Mouse (Mus musculus) intestine, embryonic 14.5 days (tissue): ENCODE data around the gene Ccdc88c. TPM values are rescaled to one million over a fixed set of nuclear protein-coding genes. Genes with fewer than 3 reads are reported as not detected.

ENCODE experiments used
- ATAC-seq: fragments of 200-750 bp; cut with Nextera tagmentation; replicated peaks from 2 replicates; pipeline ENCODE4 v1.8.0; 2017; ENCODE audit warnings: low read depth, moderate number of reproducible peaks, moderate TSS enrichment, moderate library complexity; ENCODE audit not compliant: low FRiP score, low TSS enrichment
- DNase-seq: peaks from one replicate; pipeline ENCODE4 v3.0.0-alpha.2; 2018; ENCODE audit warnings: low spot score
- H3K27ac ChIP-seq: fragments of 300-500 bp; sonication (generic); 2 replicates; pipeline ENCODE4 v1.5.1; 2014; ENCODE audit warnings: low read depth, mild to moderate bottlenecking, control low read depth
- H3K27me3 ChIP-seq: fragments of 300-500 bp; sonication (generic); replicated peaks from 2 replicates; pipeline ENCODE4 v1.6.1; 2014; ENCODE audit warnings: low read length, control low read depth; ENCODE audit not compliant: control insufficient read depth, insufficient read depth
- H3K36me3 ChIP-seq: fragments of 300-500 bp; sonication (generic); 2 replicates; pipeline ENCODE4 v1.6.1; 2014; ENCODE audit warnings: low read length, control low read depth; ENCODE audit not compliant: control insufficient read depth, insufficient read depth
- H3K4me1 ChIP-seq: fragments of 300-500 bp; sonication (generic); replicated peaks from 2 replicates; pipeline ENCODE4 v1.6.1; 2014; ENCODE audit warnings: low read length, control low read depth, mixed read lengths; ENCODE audit not compliant: control insufficient read depth, insufficient read depth
- H3K4me2 ChIP-seq: fragments of 300-500 bp; sonication (generic); 2 replicates; pipeline ENCODE4 v1.6.1; 2014; ENCODE audit warnings: low read length
- H3K4me3 ChIP-seq: fragments of 300-500 bp; sonication (generic); 2 replicates; pipeline ENCODE4 v1.5.1; 2014; ENCODE audit warnings: low read depth, low read length, control low read depth, mixed read lengths
- H3K9ac ChIP-seq: fragments of 300-500 bp; sonication (generic); 2 replicates; pipeline ENCODE4 v1.6.1; 2014; ENCODE audit warnings: mild to moderate bottlenecking, low read length
- H3K9me3 ChIP-seq: fragments of 300-500 bp; sonication (generic); 2 replicates; pipeline ENCODE4 v1.6.1; 2016; ENCODE audit warnings: low read length, control low read depth; ENCODE audit not compliant: control insufficient read depth
- WGBS: fragments of 180-500 bp; shearing (Covaris S2); extraction: QIAGEN DNeasy Blood & Tissue Kit; methylation state at CpG from one replicate; pipeline ENCODE4 v1.1.7; 2014; 5-methylcytosine and 5-hydroxymethylcytosine counted together
- polyA plus RNA-seq: library from polyadenylated mRNA; unstranded; fragments of >200 nt; fragmentation: Nextera tagmentation; extraction: Ambion mirVana; gene quantifications from 2 replicates; pipeline ENCODE4 v1.2.1, GENCODE M21; 2014

Ccdc88c gene
- polyA plus RNA-seq, 1 experiment from 2014 or later, result 15.2 TPM

DNA sequence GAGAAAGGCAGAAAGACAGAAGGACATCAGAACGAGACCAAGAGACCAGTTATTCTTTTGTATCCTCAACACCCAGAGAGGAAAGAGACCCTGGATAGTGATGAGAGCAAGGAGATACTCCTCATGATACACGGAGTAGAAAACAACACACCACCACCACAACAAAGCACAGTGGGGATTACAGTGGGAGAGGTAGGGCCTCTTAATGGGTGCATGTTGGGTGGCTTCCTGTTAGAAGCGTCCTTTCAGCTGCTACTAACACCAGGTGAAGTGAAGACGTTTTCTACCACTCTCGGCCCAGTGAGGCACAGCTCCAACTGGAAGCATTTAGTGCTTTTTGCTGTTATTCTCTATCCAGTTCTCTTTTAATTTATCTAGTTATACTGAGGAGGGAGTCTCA lies 122.0 kb downstream of the Ccdc88c start:
- Histone ChIP-seq H3K9me3 (no peaks in the 10 kb centered on the region), H3K4me3 (no peak overlapping the region), H3K36me3 (no peaks in the 10 kb centered on the region), H3K27ac (no peak overlapping the region), H3K27me3 (peaks cover 22% of the 10 kb centered on the region), H3K4me1 (0 out of 2 replicates have a peak, but pooled peaks cover 4% of the 10 kb centered on the region), H3K4me2 (no peak overlapping the region), H3K9ac (no peak overlapping the region)
- ATAC-seq, result no peak
- 87% methylated on average over 5 of the region's 5 CpGs for WGBS
- no peak for DNase-seq

DNA sequence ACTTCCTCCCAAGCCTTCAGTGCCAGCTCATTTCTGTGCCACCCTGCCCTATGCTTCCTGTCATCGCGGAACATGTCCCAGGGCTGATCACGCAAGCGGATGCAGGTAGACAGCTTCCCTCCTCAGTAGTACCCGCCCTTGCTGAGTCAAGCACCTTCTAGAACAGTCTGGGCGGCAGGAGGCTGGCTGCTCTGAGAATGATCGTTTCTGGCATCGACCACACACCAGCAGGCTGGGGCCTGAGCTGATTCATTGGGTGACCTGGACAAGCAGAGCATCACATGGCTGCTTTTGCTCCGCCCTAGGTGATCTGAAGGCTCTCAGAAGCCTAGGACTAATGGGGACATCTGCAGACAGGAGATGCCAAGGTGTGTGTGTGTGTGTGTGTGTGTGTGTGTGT lies 125.1 kb downstream of the Ccdc88c start:
- Histone ChIP-seq H3K4me2 (no peak overlapping the region), H3K9me3 (no peaks in the 10 kb centered on the region), H3K9ac (no peak overlapping the region), H3K27ac (no peak overlapping the region), H3K4me3 (no peak overlapping the region), H3K4me1 (0 out of 2 replicates have a peak, but pooled peaks cover 6% of the 10 kb centered on the region), H3K36me3 (no peaks in the 10 kb centered on the region), H3K27me3 (peaks cover 44% of the 10 kb centered on the region)
- WGBS, result 84% methylated on average over 9 of the region's 9 CpGs
- ATAC-seq (no peak), DNase-seq (no peak)

DNA sequence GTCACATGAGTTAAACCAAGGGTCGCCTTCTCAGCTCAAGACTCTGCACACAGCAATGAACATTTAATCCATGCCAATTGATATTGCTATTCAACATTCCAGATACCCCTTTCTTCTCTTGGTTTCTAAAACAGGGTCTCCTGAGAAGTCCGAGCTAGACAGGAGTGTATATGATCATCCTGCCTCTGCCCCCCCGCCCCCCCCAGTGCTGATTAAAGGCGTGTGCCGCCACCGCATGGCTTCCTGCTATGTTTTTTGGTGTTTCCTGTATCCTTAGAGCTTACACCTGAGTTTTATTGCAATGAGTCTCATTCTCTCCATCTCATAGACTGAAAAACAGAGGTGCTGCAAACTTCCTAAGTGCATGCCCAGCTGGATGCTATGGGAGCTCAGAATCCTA lies 127.5 kb downstream of the Ccdc88c start:
- 69% methylated on average over 6 of the region's 6 CpGs for WGBS
- no peak overlapping the region for H3K27ac ChIP-seq
- H3K4me2 ChIP-seq, result no peak overlapping the region
- no peak for DNase-seq
- peaks cover 49% of the 10 kb centered on the region for H3K27me3 ChIP-seq
- H3K4me1 ChIP-seq, result peaks cover 5% of the 10 kb centered on the region; the same call in 1 of the 2 replicates
- H3K36me3 ChIP-seq, result no peaks in the 10 kb centered on the region
- no peak for ATAC-seq
- H3K9me3 ChIP-seq, result no peaks in the 10 kb centered on the region
- no peak overlapping the region for H3K4me3 ChIP-seq
- no peak overlapping the region for H3K9ac ChIP-seq

DNA sequence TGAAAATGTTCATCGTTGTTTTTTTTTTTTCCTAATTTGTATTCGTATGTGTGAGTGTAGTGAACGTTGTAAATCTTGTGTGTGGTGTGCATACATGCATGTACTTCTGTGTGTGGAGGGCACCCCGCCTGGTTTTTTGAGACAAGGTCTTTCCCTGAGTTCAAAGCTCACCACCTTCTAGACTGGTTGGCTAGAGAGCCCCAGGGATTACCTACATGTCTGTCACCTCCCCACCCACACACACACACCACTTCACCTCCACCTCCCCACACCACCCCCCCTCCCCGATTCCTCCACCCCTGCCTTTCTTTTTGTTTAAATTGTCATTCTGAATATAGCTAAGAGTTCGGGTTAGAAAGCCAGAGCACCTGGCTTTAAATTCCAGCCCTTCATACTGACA lies 128.0 kb downstream of the Ccdc88c start:
- H3K4me2 ChIP-seq, result no peak overlapping the region
- H3K9me3 ChIP-seq, result no peaks in the 10 kb centered on the region
- peaks cover 5% of the 10 kb centered on the region; the same call in 1 of the 2 replicates for H3K4me1 ChIP-seq
- WGBS, result 65% methylated on average over 6 of the region's 6 CpGs
- H3K27ac ChIP-seq, result no peak overlapping the region
- no peak for ATAC-seq
- no peak overlapping the region for H3K9ac ChIP-seq
- no peak for DNase-seq
- no peaks in the 10 kb centered on the region for H3K36me3 ChIP-seq
- peaks cover 49% of the 10 kb centered on the region for H3K27me3 ChIP-seq
- no peak overlapping the region for H3K4me3 ChIP-seq

DNA sequence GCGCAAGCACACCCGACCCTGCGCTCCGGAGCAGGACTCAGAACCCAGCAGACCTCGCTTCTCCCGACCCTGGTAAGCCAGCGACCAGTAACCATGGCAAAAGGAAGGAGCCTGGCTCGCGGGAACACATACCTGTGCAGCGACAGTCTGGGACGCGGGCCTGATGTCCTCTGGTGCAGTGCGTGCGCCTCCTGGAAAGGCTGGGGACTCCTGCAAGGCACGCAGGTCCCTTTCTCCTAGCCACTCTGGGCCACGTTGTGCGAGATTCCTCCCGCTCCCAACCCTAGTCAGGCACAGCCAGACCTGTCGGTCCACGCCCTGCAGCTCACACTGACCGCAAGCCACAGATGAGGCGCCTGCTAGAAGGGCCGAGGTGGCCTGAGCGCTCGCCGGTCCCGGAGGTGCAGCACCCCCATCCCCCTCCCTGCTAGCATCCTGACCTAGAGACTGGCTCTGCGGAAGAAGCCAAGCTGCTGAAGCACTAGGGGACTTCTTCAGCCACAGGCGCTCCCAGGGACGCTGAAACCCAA lies 129.7 kb downstream of the Ccdc88c start:
- Histone ChIP-seq H3K36me3 (no peaks in the 10 kb centered on the region), H3K9me3 (no peaks in the 10 kb centered on the region), H3K9ac (no peak overlapping the region), H3K4me3 (peak overlapping the region; percentile 24), H3K4me1 (peaks cover 5% of the 10 kb centered on the region; the same call in 1 of the 2 replicates), H3K27me3 (peaks cover 49% of the 10 kb centered on the region), H3K4me2 (peak overlapping the region; percentile 49), H3K27ac (no peak overlapping the region)
- 0 out of 2 replicates have a peak, but pooled peaks have one; percentile 32 for ATAC-seq
- under 1% methylated on average over 29 of the region's 30 CpGs for WGBS
- peak; percentile 66 for DNase-seq

DNA sequence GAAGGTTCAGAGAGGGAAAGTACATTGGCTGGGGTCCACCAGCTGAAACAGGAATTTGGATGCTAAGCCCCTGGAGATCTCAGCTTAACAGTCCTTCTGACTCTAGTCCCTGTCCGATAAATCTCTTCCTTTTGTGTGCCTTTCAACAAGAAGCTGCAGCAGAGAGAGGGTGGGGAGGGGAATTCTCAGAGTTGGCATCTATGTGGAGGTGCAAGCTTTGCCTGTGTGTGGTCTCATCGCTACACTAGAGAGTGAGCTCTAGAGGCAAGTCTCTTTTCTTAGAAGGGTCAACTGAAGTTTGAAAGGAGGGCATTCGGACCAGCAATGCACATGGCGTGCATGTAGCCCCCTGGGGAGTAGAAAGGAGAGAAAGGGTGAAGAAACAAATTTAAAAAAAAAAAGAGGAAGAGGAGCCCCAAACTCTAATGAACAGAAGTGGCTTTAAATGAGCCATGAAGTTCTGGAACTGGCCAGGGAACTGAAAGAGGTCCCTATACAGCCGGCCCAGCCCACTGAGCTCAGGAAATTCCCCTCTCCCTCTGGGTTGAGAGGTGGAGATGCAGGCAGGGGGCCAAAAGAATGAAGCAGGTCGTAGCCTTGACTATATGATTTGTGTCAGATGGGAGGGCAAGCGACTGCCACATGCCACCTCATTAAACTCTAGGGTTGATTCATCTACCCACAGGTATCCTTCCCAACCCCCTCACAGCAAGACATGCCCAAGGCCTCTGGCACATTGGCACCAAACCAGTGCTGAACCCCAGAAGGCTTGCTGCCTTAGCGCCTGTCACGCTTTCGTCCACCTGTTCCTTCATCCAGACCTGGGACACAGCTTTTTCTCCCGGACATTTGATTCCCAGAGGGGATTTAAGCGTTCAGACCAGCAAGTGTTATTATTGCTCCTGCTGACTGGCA lies 130.9 kb downstream of the Ccdc88c start:
- DNase-seq (no peak), ATAC-seq (no peak)
- H3K9me3 ChIP-seq, result no peaks in the 10 kb centered on the region
- H3K9ac ChIP-seq, result no peak overlapping the region
- WGBS, result 30% methylated on average over 12 of the region's 12 CpGs
- H3K27ac ChIP-seq, result no peak overlapping the region
- peaks cover 5% of the 10 kb centered on the region; the same call in 1 of the 2 replicates for H3K4me1 ChIP-seq
- peaks cover 48% of the 10 kb centered on the region for H3K27me3 ChIP-seq
- no peak overlapping the region for H3K4me2 ChIP-seq
- no peak overlapping the region for H3K4me3 ChIP-seq
- H3K36me3 ChIP-seq, result no peaks in the 10 kb centered on the region

DNA sequence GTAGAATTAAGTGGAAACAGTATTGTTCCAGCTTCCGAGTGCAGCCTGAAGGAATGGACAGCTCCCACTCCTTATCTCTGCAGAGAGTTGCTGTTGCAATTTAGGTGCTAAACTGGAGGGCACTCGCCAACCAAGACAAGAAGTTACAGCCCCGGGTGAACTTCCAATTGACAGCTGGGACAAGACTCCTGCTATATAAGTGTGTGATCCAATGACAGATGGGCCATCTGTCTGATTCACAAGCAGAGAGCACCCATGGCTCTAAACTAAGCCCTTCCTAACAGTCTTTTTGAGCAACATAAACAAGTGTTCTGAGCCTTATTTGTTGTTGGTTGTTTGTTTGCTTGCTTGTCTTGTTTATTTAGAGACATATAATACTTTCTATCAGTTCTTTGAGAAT lies 132.2 kb downstream of the Ccdc88c start:
- Histone ChIP-seq H3K27ac (no peak overlapping the region), H3K4me3 (no peak overlapping the region), H3K36me3 (no peaks in the 10 kb centered on the region), H3K27me3 (peaks cover 46% of the 10 kb centered on the region), H3K4me1 (peaks cover 5% of the 10 kb centered on the region; the same call in 1 of the 2 replicates), H3K9ac (no peak overlapping the region), H3K4me2 (no peak overlapping the region), H3K9me3 (no peaks in the 10 kb centered on the region)
- 22% methylated on average over 3 of the region's 3 CpGs for WGBS
- ATAC-seq (no peak), DNase-seq (no peak)

DNA sequence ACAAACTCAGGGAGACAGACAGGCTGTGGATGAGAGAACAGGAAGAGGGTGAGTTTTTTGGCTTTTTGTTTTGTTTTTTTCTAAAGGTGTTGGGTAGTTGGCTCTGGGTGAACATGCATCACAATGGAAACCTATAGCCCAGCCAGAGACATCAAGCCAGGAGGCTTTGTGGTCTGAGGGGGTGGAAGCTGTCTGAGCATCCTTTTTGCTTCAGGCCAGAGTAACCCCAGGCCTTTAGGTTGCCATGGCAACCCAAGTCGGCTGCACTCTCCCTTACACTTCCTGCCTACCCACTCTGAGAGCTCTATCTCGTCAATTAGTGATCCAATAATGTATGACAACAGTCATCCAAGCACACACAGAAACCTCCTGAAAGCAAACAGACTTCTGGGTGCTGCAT lies 133.4 kb downstream of the Ccdc88c start:
- no peak overlapping the region for H3K4me2 ChIP-seq
- no peak overlapping the region for H3K9ac ChIP-seq
- H3K27ac ChIP-seq, result no peak overlapping the region
- H3K4me3 ChIP-seq, result no peak overlapping the region
- peaks cover 40% of the 10 kb centered on the region for H3K27me3 ChIP-seq
- peaks cover 5% of the 10 kb centered on the region; the same call in 1 of the 2 replicates for H3K4me1 ChIP-seq
- ATAC-seq, result no peak
- H3K9me3 ChIP-seq, result no peaks in the 10 kb centered on the region
- WGBS, result 3% methylated on average over 2 of the region's 2 CpGs
- no peak for DNase-seq
- H3K36me3 ChIP-seq, result no peaks in the 10 kb centered on the region
